Mouse (Mus musculus) heart, postnatal 0 days (tissue): ENCODE measurements at regions not wholly inside any gene's neighbourhood (a gene's known extent, or its start where the extent isn't known, plus 50 kb on each side); places are given as distances from the start of the nearest gene placed in this dataset.
A peak's percentile ranks its signal among the peaks of the same experiment; 100 is the strongest.

Source experiments
- CTCF ChIP-seq: IDR thresholded peaks from 2 replicates; pipeline ENCODE4 v1.5.1; 2016; ENCODE audit warnings: antibody characterized with exemption, control low read depth, low read depth
- EP300 ChIP-seq: IDR thresholded peaks from 2 replicates; pipeline ENCODE4 v1.6.1; 2016; ENCODE audit warnings: antibody characterized with exemption, low read depth

- TF ChIP-seq CTCF (peak; percentile 30; the same call in 1 of the 2 replicates), EP300 (no peak)
These were observed 148.3 kb upstream of the Usp24 start for GRCm38 (mm10) chr4:106167716-106168115.
